Mouse (Mus musculus): Measurements from ENCODE around the gene Chrdl2. TPM values are rescaled to one million over a fixed set of nuclear protein-coding genes. Genes with fewer than 3 reads are reported as not detected.
"Not testable (repeated sequence)": the region's sequence is repeated elsewhere in the genome, so short reads cannot be mapped to it uniquely, and the experiment has no call there.

The Chrdl2 gene
- polyA plus RNA-seq (2011; ENCODE audit: insufficient read length, low read depth, missing spikeins): not detected in 2 replicates

GRCm38 (mm10) chr7:100005790-100006189 is at the start of gene Chrdl2:
Chrdl2 (plus strand) TSS chr7:100006172.
- Histone ChIP-seq H3K4me3 (ENCODE audit: insufficient read depth, low read length) (no peak within 1 kb of the TSS; the same call in 1 of the 2 replicates), H3K27ac (ENCODE audit: insufficient read depth, low read length) (no peak within 1 kb of the TSS)
- no peak for TF ChIP-seq CTCF (IDR thresholded peaks at IDR 0.05; ENCODE audit: borderline replicate concordance, insufficient read depth, low read length)
- no peak for TF ChIP-seq POLR2A (IDR thresholded peaks at IDR 0.05; ENCODE audit: low read depth, low read length)

GRCm38 (mm10) chr7:99957226-99957965 is 48.6 kb upstream of the Chrdl2 start:
- Histone ChIP-seq H3K4me1 (ENCODE audit: control insufficient read depth, insufficient read depth, low read length) (peaks cover 2% of the 10 kb centered on the region), H3K4me3 (ENCODE audit: insufficient read depth, low read length) (no peak overlapping the region), H3K27ac (ENCODE audit: insufficient read depth, low read length) (no peak overlapping the region)
- TF ChIP-seq POLR2A (IDR thresholded peaks at IDR 0.05; ENCODE audit: low read depth, low read length) (no peak), CTCF (IDR thresholded peaks at IDR 0.05; ENCODE audit: borderline replicate concordance, insufficient read depth, low read length) (no peak)

More at GRCm38 (mm10) chr7:100005790-100006189, at the start of gene Chrdl2:
- no peaks in the 10 kb centered on the region for H3K4me1 ChIP-seq (ENCODE audit: control insufficient read depth, insufficient read depth, low read length)

- H3K4me3 ChIP-seq (ENCODE audit: insufficient read depth, low read length); H3K4me1 ChIP-seq (ENCODE audit: control insufficient read depth, insufficient read depth, low read length); H3K27ac ChIP-seq (ENCODE audit: insufficient read depth, low read length): not testable (repeated sequence)
Observed at GRCm38 (mm10) chr7:99960571-99960970, 45.4 kb upstream of the Chrdl2 start.

- TF ChIP-seq POLR2A (IDR thresholded peaks at IDR 0.05; ENCODE audit: low read depth, low read length) (no peak), CTCF (IDR thresholded peaks at IDR 0.05; ENCODE audit: borderline replicate concordance, insufficient read depth, low read length) (no peak)
- peaks cover 15% of the 10 kb centered on the region for H3K4me1 ChIP-seq (ENCODE audit: control insufficient read depth, insufficient read depth, low read length)
Observed at GRCm38 (mm10) chr7:99961518-99961917, 44.5 kb upstream of the Chrdl2 start.

GRCm38 (mm10) chr7:99962536-99963236 is 43.3 kb upstream of the Chrdl2 start:
- H3K4me3 ChIP-seq (ENCODE audit: insufficient read depth, low read length): no peak overlapping the region
- H3K27ac ChIP-seq (ENCODE audit: insufficient read depth, low read length): no peak overlapping the region
- peaks cover 18% of the 10 kb centered on the region for H3K4me1 ChIP-seq (ENCODE audit: control insufficient read depth, insufficient read depth, low read length)
- TF ChIP-seq CTCF (IDR thresholded peaks at IDR 0.05; ENCODE audit: borderline replicate concordance, insufficient read depth, low read length): no peak
- no peak for TF ChIP-seq POLR2A (IDR thresholded peaks at IDR 0.05; ENCODE audit: low read depth, low read length)

More at GRCm38 (mm10) chr7:99961518-99961917, 44.5 kb upstream of the Chrdl2 start:
- H3K27ac ChIP-seq (ENCODE audit: insufficient read depth, low read length): no peak overlapping the region
- no peak overlapping the region for H3K4me3 ChIP-seq (ENCODE audit: insufficient read depth, low read length)

- TF ChIP-seq CTCF (IDR thresholded peaks at IDR 0.05; ENCODE audit: borderline replicate concordance, insufficient read depth, low read length) (no peak), POLR2A (IDR thresholded peaks at IDR 0.05; ENCODE audit: low read depth, low read length) (no peak)
- Histone ChIP-seq H3K27ac (ENCODE audit: insufficient read depth, low read length) (no peak overlapping the region), H3K4me3 (ENCODE audit: insufficient read depth, low read length) (no peak overlapping the region), H3K4me1 (ENCODE audit: control insufficient read depth, insufficient read depth, low read length) (peaks cover 18% of the 10 kb centered on the region)
Observed at GRCm38 (mm10) chr7:99963237-99963860, 42.6 kb upstream of the Chrdl2 start.

- Histone ChIP-seq H3K27ac (ENCODE audit: insufficient read depth, low read length) (peak overlapping the region; percentile 42), H3K4me3 (ENCODE audit: insufficient read depth, low read length) (no peak overlapping the region), H3K4me1 (ENCODE audit: control insufficient read depth, insufficient read depth, low read length) (peaks cover 18% of the 10 kb centered on the region)
- no peak for TF ChIP-seq CTCF (IDR thresholded peaks at IDR 0.05; ENCODE audit: borderline replicate concordance, insufficient read depth, low read length)
- TF ChIP-seq POLR2A (IDR thresholded peaks at IDR 0.05; ENCODE audit: low read depth, low read length): no peak
Observed at GRCm38 (mm10) chr7:99965020-99965841, 40.7 kb upstream of the Chrdl2 start.

- no peak for TF ChIP-seq CTCF (IDR thresholded peaks at IDR 0.05; ENCODE audit: borderline replicate concordance, insufficient read depth, low read length)
- TF ChIP-seq POLR2A (IDR thresholded peaks at IDR 0.05; ENCODE audit: low read depth, low read length): no peak
- Histone ChIP-seq H3K27ac (ENCODE audit: insufficient read depth, low read length) (no peak overlapping the region), H3K4me3 (ENCODE audit: insufficient read depth, low read length) (no peak overlapping the region), H3K4me1 (ENCODE audit: control insufficient read depth, insufficient read depth, low read length) (peaks cover 18% of the 10 kb centered on the region)
Observed at GRCm38 (mm10) chr7:99966011-99966721, 39.8 kb upstream of the Chrdl2 start.

GRCm38 (mm10) chr7:99969151-99969550 is 36.8 kb upstream of the Chrdl2 start:
- Histone ChIP-seq H3K27ac (ENCODE audit: insufficient read depth, low read length) (no peak overlapping the region), H3K4me3 (ENCODE audit: insufficient read depth, low read length) (no peak overlapping the region), H3K4me1 (ENCODE audit: control insufficient read depth, insufficient read depth, low read length) (peaks cover 20% of the 10 kb centered on the region)
- TF ChIP-seq POLR2A (IDR thresholded peaks at IDR 0.05; ENCODE audit: low read depth, low read length): no peak

Data from embryonic fibroblast, embryonic 13.5 days (primary cell).